Mouse (Mus musculus) forebrain, postnatal 0 days (tissue): Measurements from ENCODE around the gene Lin7b. TPM values are rescaled to one million over a fixed set of nuclear protein-coding genes. Genes with fewer than 3 reads are reported as not detected.

Experiments
- ATAC-seq: fragments of 200-750 bp; cut with Nextera tagmentation; 2 replicates; pipeline ENCODE4 v1.8.0; 2017; ENCODE audit warnings: mild to moderate bottlenecking, moderate library complexity
- DNase-seq: peaks from one replicate; pipeline ENCODE4 v3.0.0-alpha.2; 2015
- H3K27ac ChIP-seq: fragments of 300-500 bp; sonication (generic); 2 replicates; pipeline ENCODE4 v1.5.1; 2014; ENCODE audit warnings: low read depth, mild to moderate bottlenecking, antibody characterized with exemption, low read length, moderate library complexity, mixed read lengths
- H3K27me3 ChIP-seq: fragments of 300-500 bp; sonication (generic); 2 replicates; pipeline ENCODE4 v1.6.1; 2014; ENCODE audit warnings: mild to moderate bottlenecking, low read length, mixed read lengths; ENCODE audit not compliant: insufficient read depth
- H3K36me3 ChIP-seq: fragments of 300-500 bp; sonication (generic); 2 replicates; pipeline ENCODE4 v1.6.1; 2014; ENCODE audit warnings: mild to moderate bottlenecking, moderate library complexity; ENCODE audit not compliant: insufficient read depth
- H3K4me1 ChIP-seq: fragments of 300-500 bp; sonication (generic); 2 replicates; pipeline ENCODE4 v1.6.1; 2014; ENCODE audit warnings: antibody characterized with exemption; ENCODE audit not compliant: insufficient read depth
- H3K4me2 ChIP-seq: fragments of 300-500 bp; sonication (generic); 2 replicates; pipeline ENCODE4 v1.6.1; 2014; ENCODE audit warnings: low read depth, mild to moderate bottlenecking, moderate library complexity
- H3K4me3 ChIP-seq: fragments of 300-500 bp; sonication (generic); 2 replicates; pipeline ENCODE4 v1.5.1; 2014; ENCODE audit warnings: low read depth, low read length, mixed read lengths
- H3K9ac ChIP-seq: fragments of 300-500 bp; sonication (generic); 2 replicates; pipeline ENCODE4 v1.6.1; 2014; ENCODE audit warnings: mild to moderate bottlenecking
- H3K9me3 ChIP-seq: fragments of 300-500 bp; sonication (generic); 2 replicates; pipeline ENCODE4 v1.6.1; 2016; ENCODE audit warnings: low read length
- CTCF ChIP-seq: sonication (generic); IDR thresholded peaks from 2 replicates; pipeline ENCODE4 v1.5.1; 2016; ENCODE audit warnings: antibody characterized with exemption, control low read depth, low read depth
- WGBS: fragments of 180-500 bp; shearing (Covaris S2); extraction: QIAGEN DNeasy Blood & Tissue Kit; methylation state at CpG from one replicate; pipeline ENCODE4 v1.1.7; 2014; 5-methylcytosine and 5-hydroxymethylcytosine counted together
- polyA plus RNA-seq: library from polyadenylated mRNA; unstranded; fragments of >200 nt; fragmentation: Nextera tagmentation; extraction: Ambion mirVana; gene quantifications from 2 replicates; pipeline ENCODE4 v1.2.1, GENCODE M21; 2015
- total RNA-seq: library from RNA; depleted of rRNA; stranded (reverse); fragments of >200 nt; gene quantifications from 2 replicates; pipeline ENCODE4 v1.2.3, GENCODE M21; 2014

Lin7b gene
- total and polyA plus RNA-seq, 2 experiments from 2014 or later, result 32.2 to 36.8 TPM

- WGBS, result 81% methylated on average over 15 of the region's 15 CpGs
- H3K27me3 ChIP-seq, result no peaks in the 10 kb centered on the region; the same call in 1 of the 2 replicates
- H3K9me3 ChIP-seq, result no peaks in the 10 kb centered on the region
- ATAC-seq (no peak), DNase-seq (no peak)
- H3K4me3 ChIP-seq, result peak overlapping the region; percentile 89
- H3K27ac ChIP-seq, result peak overlapping the region; percentile 94
- peaks cover 16% of the 10 kb centered on the region for H3K4me1 ChIP-seq
- no peak for TF ChIP-seq CTCF
- H3K36me3 ChIP-seq, result peaks cover 16% of the 10 kb centered on the region
- H3K9ac ChIP-seq, result peak overlapping the region; percentile 93
- peak overlapping the region; percentile 81 for H3K4me2 ChIP-seq
Measured at GRCm38 (mm10) chr7:45368178-45368577, 2.2 kb downstream of the Lin7b start.

DNA sequence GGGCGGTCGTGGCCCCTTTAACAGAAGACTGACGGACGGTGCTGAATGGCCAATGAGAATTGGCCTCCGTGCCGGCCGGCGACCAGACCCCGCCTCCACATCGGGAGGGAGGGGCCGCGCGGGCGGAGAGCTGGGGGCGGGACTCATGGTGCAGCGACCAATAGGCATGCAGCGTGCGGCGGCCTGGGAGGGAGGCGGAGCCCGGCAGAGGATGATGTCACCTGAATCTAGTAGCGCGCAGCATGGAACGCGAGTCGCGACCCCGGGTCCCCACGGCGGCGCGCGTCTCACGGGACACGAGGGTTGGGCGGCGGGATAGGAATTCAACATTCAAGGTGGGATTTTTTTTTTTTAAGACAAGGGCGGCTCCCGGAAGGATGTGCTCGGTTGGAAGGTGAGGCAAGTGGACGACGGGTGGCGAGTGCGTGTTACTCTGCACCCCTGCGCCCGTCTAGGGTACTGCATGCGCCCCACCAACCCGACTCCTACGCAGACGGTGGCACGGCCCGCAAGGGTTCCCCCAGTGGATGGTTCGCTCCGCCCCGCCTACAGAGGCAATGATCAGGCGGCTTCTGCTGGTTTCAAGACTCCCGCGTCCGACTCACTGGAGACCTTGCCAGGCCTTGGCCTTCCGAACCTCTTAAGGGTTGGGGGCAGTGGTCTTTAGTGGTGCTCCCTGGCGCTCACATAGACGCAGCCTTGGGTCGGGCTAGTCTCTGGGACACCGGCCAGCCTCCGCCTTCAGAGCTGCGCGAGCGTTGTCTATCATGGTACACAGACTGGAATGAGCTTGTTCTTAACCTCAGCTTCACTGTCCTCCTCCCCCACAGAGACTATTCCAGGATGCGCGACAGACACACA lies 3.1 kb downstream of the Lin7b start:
- H3K4me1 ChIP-seq, result peaks cover 22% of the 10 kb centered on the region

GRCm38 (mm10) chr7:45366652-45367019 lies 3.7 kb downstream of the Lin7b start, which contains the start of gene Ppfia3:
Ppfia3 (minus strand) TSS chr7:45367019.
- peak; percentile 32 for ATAC-seq
- Histone ChIP-seq H3K4me1 (peaks cover 28% of the 10 kb centered on the region), H3K9me3 (no peaks in the 10 kb centered on the region), H3K4me2 (peak within 1 kb of the TSS; percentile 81), H3K27me3 (no peaks in the 10 kb centered on the region; the same call in 1 of the 2 replicates), H3K36me3 (0 out of 2 replicates have a peak, but pooled peaks cover 3% of the 10 kb centered on the region), H3K4me3 (peak within 1 kb of the TSS; percentile 89), H3K9ac (peak within 1 kb of the TSS; percentile 93), H3K27ac (peak within 1 kb of the TSS; percentile 94)
- no peak for TF ChIP-seq CTCF
- 3% methylated on average over 20 of the region's 26 CpGs for WGBS
- DNase-seq, result no peak

More for the DNA sequence above, 3.1 kb downstream of the Lin7b start:
- peak overlapping the region; percentile 89 for H3K4me3 ChIP-seq
- peak; percentile 87 for TF ChIP-seq CTCF
- peak overlapping the region; percentile 93 for H3K9ac ChIP-seq
- no peaks in the 10 kb centered on the region for H3K9me3 ChIP-seq
- H3K4me2 ChIP-seq, result peak overlapping the region; percentile 81
- H3K27me3 ChIP-seq, result no peaks in the 10 kb centered on the region; the same call in 1 of the 2 replicates
- under 1% methylated on average over 70 of the region's 70 CpGs for WGBS
- DNase-seq (peak; percentile 98), ATAC-seq (peak; percentile 90)
- 0 out of 2 replicates have a peak, but pooled peaks cover 8% of the 10 kb centered on the region for H3K36me3 ChIP-seq
- peak overlapping the region; percentile 94 for H3K27ac ChIP-seq

DNA sequence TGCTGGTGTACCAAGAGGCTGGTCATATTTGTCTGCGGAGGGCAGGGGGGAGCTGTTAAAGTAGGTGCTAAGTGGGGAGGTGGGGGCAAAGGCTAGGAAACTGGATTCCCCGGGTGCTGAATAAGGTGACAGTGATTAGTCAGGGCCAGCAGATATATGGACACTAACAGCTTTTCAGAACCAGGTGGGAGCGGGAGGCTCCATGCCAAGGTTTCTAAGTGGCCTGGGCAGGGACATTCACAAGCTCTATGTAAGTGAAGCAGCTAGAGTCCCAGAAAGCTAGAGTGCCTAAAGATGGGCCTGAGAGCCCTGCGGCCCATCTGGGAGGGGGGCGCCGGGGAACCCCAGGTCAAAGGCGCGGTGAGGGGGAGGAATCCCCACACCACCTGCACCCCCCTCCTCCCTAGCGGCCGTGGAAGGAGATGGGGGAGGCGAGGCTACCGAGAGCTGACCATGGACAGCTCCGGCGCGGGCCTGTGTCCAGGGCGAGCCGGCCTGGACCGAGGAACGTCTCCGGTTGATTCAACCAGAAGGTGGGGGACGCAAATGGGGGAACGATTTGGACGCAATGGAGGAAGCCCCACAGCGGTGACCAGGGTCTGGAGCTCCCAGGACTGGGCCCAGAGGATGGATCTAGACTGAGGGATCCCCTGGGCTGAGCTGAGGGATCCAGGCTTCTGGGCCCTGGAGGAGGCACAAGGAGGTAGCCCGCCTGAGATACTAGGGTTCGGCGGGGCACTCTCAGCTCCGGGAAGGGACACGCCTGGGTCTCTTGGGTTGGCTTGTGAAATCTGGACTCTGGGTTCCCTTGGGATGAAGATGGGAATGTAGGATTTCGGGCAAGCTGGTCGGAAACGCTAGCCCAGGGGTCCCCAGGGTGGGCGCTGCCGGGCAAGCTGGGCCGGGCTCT lies 4.4 kb downstream of the Lin7b start:
- Histone ChIP-seq H3K9ac (peak overlapping the region; percentile 93), H3K27ac (peak overlapping the region; percentile 75), H3K36me3 (no peaks in the 10 kb centered on the region), H3K4me3 (peak overlapping the region; percentile 89), H3K4me2 (peak overlapping the region; percentile 81), H3K4me1 (peaks cover 29% of the 10 kb centered on the region), H3K27me3 (no peaks in the 10 kb centered on the region; the same call in 1 of the 2 replicates), H3K9me3 (no peaks in the 10 kb centered on the region)
- DNase-seq (no peak), ATAC-seq (no peak)
- WGBS, result 3% methylated on average over 32 of the region's 35 CpGs
- peak; percentile 28; the same call in 1 of the 2 replicates for TF ChIP-seq CTCF

- Histone ChIP-seq H3K9me3 (no peaks in the 10 kb centered on the region), H3K4me2 (no peak overlapping the region), H3K4me1 (peaks cover 29% of the 10 kb centered on the region), H3K9ac (no peak overlapping the region), H3K27me3 (no peaks in the 10 kb centered on the region; the same call in 1 of the 2 replicates), H3K27ac (no peak overlapping the region), H3K4me3 (no peak overlapping the region), H3K36me3 (no peaks in the 10 kb centered on the region)
- ATAC-seq, result no peak
- no peak for DNase-seq
- WGBS, result 86% methylated on average over 2 of the region's 2 CpGs
- no peak for TF ChIP-seq CTCF
Measured at GRCm38 (mm10) chr7:45363983-45364382, 6.4 kb downstream of the Lin7b start.

DNA sequence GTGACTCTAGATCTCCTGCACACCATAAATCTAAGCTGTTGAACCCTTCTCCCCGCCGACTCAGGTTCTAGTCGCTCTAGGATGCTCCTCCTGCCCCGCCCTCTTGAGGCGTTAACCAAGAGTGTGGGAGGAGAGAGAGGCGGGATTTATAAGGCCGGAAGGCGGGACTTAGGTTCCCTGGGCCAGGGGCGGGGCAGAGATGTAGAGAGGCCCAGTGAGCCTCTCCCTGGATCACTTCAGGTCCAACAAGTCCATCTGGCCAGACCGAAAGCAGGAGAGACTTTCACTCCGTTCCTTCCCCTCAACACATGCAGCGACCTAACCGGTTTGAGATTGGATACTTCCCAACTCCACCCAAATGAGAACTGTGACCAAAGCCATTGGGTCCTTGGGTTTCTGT lies 7.6 kb downstream of the Lin7b start:
- Histone ChIP-seq H3K9ac (no peak overlapping the region), H3K27ac (no peak overlapping the region), H3K36me3 (peaks cover 4% of the 10 kb centered on the region), H3K4me1 (peaks cover 24% of the 10 kb centered on the region), H3K4me3 (no peak overlapping the region), H3K4me2 (no peak overlapping the region), H3K9me3 (no peaks in the 10 kb centered on the region), H3K27me3 (no peaks in the 10 kb centered on the region; the same call in 1 of the 2 replicates)
- no peak for DNase-seq
- TF ChIP-seq CTCF, result 0 out of 2 replicates have a peak, but pooled peaks have one; percentile 4
- 8% methylated on average over 13 of the region's 13 CpGs for WGBS
- ATAC-seq, result no peak
